Mouse (Mus musculus): Measurements from ENCODE around the gene Bbs9. TPM values are rescaled to one million over a fixed set of nuclear protein-coding genes. Genes with fewer than 3 reads are reported as not detected.

The Bbs9 gene
- polyA plus RNA-seq, 1 experiment from 2014 or later = 17.4 TPM

Other genes with a start within 250 kb of the Bbs9 start
- gene Zfp599, start 215.8 kb upstream of the Bbs9 start, polyA plus RNA-seq (2015; fragmentation: Nextera tagmentation; extraction: Ambion mirVana) = 6.8 and 7.6 TPM in 2 replicates
- gene Zfp810, start 168.1 kb upstream of the Bbs9 start, polyA plus RNA-seq (2015; fragmentation: Nextera tagmentation; extraction: Ambion mirVana) = 27.0 and 28.8 TPM in 2 replicates
- 3.7 and 11.2 TPM in 2 replicates for gene Anln, start 86.5 kb upstream of the Bbs9 start, polyA plus RNA-seq (2015; fragmentation: Nextera tagmentation; extraction: Ambion mirVana)
- gene 9530077C05Rik, start 64.2 kb upstream of the Bbs9 start, polyA plus RNA-seq (2015; fragmentation: Nextera tagmentation; extraction: Ambion mirVana) = 14.8 and 15.0 TPM in 2 replicates
- gene Gm17545, start 21.4 kb upstream of the Bbs9 start, polyA plus RNA-seq (2015; fragmentation: Nextera tagmentation; extraction: Ambion mirVana) = not detected in 2 replicates
- 72.1 and 78.8 TPM in 2 replicates for gene Rp9, start 6.0 kb upstream of the Bbs9 start, polyA plus RNA-seq (2015; fragmentation: Nextera tagmentation; extraction: Ambion mirVana)